Mouse (Mus musculus) kidney, adult 2 months (tissue): ENCODE data around the gene Gatd1.

Experiments used
- CTCF ChIP-seq: fragments of 200-500 bp; conservative IDR thresholded peaks from 2 replicates; pipeline ENCODE4 v1.5.1; 2011; ENCODE audit warnings: low read depth, mild to moderate bottlenecking, control low read depth, low read length, moderate library complexity, mixed read lengths; ENCODE audit not compliant: insufficient read depth, insufficient read length
- POLR2A ChIP-seq: fragments of 200-500 bp; IDR thresholded peaks from one replicate; pipeline ENCODE4 v1.6.1; 2011; ENCODE audit warnings: low read depth, low read length, control low read depth

GRCm38 (mm10) chr7:141373611-141374010, 40.3 kb downstream of the Gatd1 start:
- TF ChIP-seq CTCF (no peak), POLR2A (no peak)
